Mouse (Mus musculus) frontal cortex, postnatal 14 days (tissue): Measurements from ENCODE around the gene Gpr55.
"Not testable (repeated sequence)": the region's sequence is repeated elsewhere in the genome, so short reads cannot be mapped to it uniquely, and the experiment has no call there.

ENCODE experiments used
- DNase-seq, 2 experiments: peaks; one replicate each; pipeline ENCODE4 v3.0.0; 2022; ENCODE audit warnings: low spot score in 2 of 2

Gene Gpr55

DNA sequence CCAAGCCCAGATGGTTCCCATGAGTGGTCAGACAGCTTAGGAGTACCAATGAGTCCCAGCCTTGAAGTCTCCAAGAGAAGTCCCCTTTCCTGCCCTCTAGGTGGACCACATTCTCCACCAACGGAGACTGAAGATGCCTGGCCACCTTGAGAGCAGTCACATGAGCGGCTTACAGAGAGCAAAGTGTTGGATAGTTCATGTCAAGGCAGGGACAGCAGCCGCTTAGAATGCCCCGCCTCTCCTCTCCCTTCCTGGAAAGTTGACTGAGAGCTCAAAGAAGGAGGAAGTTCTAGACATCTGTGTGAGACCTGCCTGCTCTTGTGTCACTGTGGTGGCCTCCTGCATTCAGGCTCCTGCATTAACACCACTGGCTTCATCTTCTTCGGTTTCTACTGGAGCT lies at the start of gene Gpr55:
Gene Gpr55 (minus strand): TSS at position 135 of the 400 bp plus-strand sequence.
- no peak for DNase-seq

DNA sequence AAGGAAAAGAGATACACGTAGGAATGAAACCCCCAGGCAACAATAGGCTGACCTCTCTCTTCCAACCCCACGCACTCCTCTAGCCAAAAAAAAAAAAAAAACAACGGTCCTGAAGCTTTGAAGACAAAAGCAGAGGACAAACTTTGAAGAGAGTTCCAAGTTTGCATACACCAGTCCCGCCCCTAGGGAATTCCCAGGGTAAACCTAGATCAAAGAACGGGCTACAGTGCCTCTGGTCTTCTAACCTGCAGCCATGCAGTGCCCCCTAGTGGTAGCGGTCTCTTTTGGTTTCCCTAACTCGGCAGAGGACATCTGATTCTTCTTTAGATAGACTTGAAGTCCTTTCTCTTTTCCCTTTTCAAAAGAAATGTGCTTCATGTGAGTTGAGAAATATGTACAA lies 47.0 kb upstream of the Gpr55 start:
- peak; percentile 77 to 95 for DNase-seq

DNA sequence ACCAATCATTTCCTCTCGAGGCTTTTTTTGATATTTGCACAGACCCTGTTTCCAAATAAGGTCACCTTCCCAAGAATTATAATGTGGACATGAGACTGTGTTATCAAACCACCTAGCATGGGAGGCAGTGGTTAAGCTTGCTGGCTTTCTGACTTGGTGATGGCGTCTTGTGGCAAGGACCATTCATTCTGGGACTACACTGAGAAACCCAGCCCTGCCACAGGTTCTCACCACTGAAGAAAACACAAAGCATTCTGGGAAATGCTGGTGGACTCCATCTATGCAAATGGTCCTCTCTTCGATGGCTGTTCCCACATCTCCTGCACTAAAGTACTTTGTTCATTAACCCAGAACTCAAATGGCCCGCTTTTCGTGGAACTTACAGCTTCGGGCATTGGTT lies 45.2 kb upstream of the Gpr55 start:
- DNase-seq = no peak

DNA sequence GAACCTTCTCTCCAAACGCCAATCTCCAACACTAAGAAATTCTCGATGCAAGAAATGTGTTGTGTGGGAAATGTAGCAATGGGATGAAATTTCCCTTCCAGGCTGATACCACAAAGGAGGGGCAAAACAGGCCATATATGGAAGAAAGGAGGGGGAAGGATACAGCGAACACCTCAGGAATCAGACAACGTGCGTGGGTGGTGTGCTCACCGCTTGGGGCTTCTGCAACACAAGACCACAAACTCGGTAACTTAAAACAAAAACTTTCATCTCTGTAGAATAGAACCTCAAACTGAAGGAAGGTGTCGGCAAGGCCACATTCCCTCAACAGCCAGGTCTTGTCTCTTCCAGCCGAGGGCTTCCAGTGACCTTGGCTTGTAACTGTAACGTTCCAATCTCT lies 44.7 kb upstream of the Gpr55 start:
- DNase-seq = no peak

GRCm38 (mm10) chr1:85999853-86000570 lies 39.2 kb upstream of the Gpr55 start:
- DNase-seq = no peak

DNA sequence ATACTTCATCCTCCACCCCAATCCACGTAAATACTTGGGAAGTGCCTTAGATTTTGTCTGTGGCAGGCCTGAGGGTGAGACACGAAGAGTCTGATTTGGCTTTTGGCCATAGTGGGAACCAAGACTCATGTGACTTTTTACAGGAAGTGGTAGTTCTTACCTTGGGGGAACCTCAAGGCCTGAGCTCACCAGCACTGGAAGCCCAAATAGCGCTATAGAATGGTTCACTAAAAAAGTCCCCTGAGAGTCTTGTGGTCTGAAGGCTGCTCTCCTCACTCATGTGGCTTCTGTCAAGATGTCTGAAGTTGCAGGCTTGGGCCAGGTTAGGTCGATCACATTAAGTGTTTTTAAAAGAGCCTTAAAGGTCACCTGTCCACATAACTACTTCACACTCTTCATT lies 37.2 kb upstream of the Gpr55 start:
- no peak for DNase-seq

DNA sequence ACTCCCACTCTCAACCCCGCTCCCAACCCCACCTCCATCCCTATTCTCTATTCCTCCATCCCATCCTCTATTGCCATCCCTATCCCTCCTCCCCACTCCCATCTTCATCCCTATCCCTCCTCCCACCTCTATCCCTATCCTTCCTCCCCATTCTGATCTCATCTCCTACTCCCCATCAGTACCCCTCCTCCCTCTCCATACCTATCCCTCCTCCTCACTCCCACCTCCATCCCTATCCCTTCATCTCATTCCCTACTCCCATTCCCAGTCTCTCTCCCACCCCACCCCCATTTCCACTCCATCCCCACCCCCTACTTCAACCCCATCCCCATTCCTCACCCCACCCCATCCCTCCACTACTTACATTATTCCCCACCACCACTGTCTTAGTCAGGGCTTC lies 36.4 kb upstream of the Gpr55 start:
- no peak for DNase-seq

DNA sequence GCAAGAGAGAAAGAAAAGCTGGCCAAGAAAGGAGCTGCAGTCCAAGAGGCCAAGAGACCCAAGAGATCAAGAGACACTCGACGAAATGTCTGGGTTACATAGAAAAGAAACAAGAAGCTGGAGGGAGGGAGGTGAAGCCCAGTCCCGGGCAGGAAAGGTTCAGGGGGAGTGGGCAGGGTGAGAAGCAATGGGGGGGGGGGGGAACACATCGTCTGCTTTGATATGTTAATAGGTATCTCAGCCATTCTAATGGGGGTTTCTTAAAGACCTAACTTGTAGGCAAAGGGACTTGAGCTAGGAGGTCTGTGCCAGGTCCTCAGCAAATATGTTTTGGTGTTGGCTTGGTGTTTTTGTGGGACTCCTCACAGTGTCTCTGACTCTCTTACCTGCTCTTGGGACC lies 32.7 kb upstream of the Gpr55 start:
- DNase-seq = no peak

DNA sequence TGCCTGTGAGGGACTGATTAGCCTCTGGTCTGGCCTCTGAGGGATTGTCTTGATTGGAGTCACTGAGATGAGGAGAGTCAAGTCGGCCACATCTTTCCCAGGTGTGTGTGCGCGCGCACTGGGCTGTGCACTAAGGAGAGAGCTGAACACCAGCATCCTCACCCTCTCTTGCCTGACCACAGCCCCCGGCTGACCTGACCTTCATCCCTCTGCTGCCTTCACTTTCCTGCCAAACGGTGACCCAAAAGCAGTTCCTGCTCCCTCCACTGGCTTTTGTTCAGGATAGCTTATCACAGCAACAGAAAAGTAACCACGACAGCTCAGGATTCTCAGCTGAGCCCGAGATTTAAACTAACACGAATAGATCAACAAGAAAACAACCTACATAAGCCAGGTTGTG lies 31.4 kb upstream of the Gpr55 start:
- DNase-seq = no peak

DNA sequence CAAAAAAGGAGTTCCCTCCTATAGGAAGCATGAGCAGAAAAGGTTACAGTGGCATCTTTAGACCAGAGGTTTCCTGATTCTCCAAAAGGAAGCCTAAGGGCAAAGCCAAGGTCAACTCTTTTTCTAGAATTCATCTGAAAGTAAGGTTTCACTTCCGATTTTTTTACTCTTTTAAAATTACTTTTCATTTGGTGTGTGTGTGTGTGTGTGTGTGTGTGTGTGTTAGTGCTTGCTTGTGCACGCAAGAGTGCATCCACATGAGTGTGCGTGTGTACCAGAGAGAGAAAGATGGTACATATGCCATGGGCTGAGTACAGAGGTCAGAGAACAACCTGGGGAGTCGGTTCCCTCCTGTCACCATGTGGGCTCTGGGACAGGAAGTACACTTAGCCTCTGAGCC lies 28.1 kb upstream of the Gpr55 start:
- not testable (repeated sequence) for DNase-seq

DNA sequence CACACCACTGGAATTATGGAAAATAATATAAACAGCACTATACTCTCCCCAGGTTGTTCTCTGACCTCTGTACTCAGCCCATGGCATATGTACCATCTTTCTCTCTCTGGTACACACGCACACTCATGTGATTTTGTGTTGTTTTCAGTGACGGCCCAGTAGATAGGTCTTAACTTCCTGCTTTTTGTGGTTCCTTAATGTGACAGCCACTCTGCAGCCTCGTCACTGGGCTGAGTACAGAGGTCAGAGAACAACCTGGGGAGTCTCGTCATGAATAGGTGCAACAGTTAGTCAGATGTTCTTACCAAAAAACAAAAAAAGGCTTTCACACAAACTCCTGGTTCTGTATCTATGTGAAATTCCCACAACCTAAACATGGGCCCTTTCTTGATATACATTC lies 27.5 kb upstream of the Gpr55 start:
- no peak for DNase-seq

DNA sequence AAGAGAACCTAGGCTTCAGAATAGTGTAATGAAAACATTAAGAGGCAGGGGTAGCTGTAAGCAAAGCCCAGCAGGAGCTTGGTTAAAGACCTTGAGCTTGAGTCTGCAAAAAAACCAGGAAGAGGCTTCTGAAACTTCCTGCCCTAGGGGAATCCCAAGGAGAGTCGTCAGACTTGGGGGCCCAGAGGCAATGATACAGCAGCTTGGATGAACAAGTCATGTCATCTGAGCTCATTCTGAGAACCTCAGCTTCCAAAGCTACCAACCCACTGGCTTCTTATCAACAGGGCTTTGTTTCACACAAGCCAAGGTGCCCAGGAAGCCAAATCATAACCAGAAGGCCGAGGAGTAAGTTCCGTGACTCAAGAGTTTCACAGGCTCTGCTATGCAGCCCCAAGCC lies 25.0 kb upstream of the Gpr55 start:
- DNase-seq = no peak

GRCm38 (mm10) chr1:85981738-85982357 lies 21.0 kb upstream of the Gpr55 start:
- no peak for DNase-seq

GRCm38 (mm10) chr1:85977709-85978108 lies 16.9 kb upstream of the Gpr55 start:
- no peak for DNase-seq

GRCm38 (mm10) chr1:85973468-85973877 lies 12.7 kb upstream of the Gpr55 start:
- DNase-seq = no peak

DNA sequence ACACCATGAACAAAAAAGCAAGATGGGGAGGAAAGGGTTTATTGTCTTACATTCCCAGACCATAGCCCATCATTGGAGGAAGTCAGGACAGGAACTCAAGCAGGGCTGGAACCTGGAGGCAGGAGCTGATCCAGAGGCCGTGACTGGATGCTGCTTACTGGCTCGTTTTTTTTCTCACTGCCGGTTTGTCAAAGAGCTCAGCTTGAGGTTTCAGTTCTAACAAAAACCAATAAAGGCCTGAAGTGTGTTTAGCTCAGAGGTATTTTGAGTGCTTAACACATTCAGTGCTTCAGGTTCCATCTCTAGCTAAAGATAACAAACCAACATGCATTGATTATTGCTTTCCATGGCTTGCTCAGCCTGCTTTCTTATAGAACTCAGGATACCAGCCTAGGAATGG lies 11.5 kb upstream of the Gpr55 start:
- DNase-seq = no peak

GRCm38 (mm10) chr1:85971070-85971469 lies 10.3 kb upstream of the Gpr55 start:
- DNase-seq = no peak

GRCm38 (mm10) chr1:85969519-85969918 lies 8.7 kb upstream of the Gpr55 start:
- DNase-seq = peak; percentile 30 to 33

DNA sequence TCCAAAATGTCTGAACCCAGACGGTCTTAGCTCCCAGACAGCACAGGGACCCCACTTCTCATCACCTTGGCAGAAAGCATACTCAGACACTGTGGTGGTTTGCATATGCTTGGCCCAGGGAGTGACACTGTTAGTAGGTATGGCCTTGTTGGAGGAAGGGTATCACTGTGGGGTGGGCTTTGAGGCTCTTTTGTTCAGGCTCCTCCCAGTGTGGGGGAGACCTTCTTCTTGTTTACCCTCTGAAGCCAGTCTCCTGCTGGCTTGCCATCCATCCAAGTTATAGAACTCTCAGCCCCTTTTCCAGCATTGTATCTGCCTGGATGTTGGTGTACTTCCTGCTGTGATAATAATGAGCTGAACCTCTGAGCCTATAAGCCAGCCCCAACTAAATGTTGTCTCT lies 8.3 kb upstream of the Gpr55 start:
- no peak for DNase-seq

DNA sequence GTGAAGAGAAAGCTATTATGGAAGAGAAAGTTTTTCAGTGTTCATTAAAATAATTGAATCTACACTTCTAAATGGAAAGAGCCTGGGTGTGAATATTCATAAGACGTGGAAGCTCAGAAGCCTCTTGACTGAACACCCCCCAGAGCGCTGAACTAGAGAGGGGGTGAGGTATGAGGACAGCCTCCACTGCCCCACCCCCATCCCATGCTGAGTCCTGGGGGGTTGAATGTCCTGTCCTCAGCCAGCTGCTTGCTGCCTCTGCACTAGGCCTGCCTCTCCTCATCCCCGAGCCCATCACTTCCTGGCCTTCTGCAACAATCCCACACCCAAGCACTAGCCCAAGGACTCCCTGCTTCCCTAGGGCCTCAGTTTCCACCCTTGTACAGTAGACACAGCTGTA lies 5.0 kb upstream of the Gpr55 start:
- DNase-seq = no peak

DNA sequence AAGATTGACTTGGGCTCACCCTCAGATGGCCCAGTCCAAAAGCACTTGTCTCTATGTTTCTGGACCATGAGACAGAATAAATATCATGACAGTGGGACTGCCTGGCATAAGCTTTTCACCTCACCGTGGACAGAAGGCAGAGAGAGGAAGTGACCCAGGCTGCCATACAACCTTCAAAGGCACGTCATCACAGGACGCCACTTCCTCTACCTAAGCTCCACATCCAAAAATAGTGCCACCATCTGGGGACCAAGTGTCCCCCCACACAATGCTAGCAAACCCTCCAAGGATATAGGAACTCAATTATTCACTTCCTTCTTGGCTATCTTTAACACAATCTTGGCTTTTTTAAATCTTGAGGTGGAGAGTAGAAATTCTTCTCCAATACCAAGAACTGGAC lies 1.3 kb upstream of the Gpr55 start:
- DNase-seq = no peak

DNA sequence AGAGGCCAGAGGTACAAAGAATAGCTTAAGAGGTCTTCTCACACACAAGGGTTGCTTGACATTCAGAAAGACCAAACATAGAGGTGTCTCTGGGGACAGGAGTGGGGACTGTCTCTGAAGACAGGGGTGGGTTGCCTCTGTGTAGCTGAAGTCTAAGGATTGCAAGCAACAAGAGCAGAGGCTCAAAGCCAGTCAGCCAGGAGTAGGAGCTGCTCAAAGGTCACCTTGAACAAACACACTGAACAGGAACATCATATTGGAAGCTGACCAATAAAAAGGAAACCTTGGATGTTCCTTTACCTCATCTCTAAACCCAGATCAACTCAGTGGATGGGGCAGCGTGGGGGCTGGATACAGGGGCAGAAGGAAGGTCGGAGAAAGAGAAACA lies 924 bp downstream of the Gpr55 start:
- DNase-seq = no peak

- no peak for DNase-seq
Measured at GRCm38 (mm10) chr1:85959129-85959888, 1.5 kb downstream of the Gpr55 start.
